Mouse (Mus musculus) left cerebral cortex, adult 2 months (tissue): ENCODE results near the gene Pck1. TPM values are rescaled to one million over a fixed set of nuclear protein-coding genes. Genes with fewer than 3 reads are reported as not detected.
A peak's percentile ranks its signal among the peaks of the same experiment; 100 is the strongest.

Experiments used
- DNase-seq, 2 experiments: peaks; one replicate each; pipeline ENCODE4 v3.0.0; 2021 to 2022; ENCODE audit warnings: low spot score in 2 of 2, mixed read lengths in 1 of 2; ENCODE audit errors: extremely low spot score in 1 of 2
- H3K27ac ChIP-seq: fragments of 200-600 bp; 2 replicates; pipeline ENCODE4 v1.8.1; 2022
- H3K4me3 ChIP-seq: fragments of 200-600 bp; 2 replicates; pipeline ENCODE4 v1.8.1; 2022
- CTCF ChIP-seq: fragments of 200-600 bp; IDR thresholded peaks from 2 replicates; pipeline ENCODE4 v1.8.1; 2022; ENCODE audit warnings: antibody characterized with exemption, mild to moderate bottlenecking, moderate library complexity
- intact Hi-C: fragments of 180-260 bp; cut with DNase I; formaldehyde crosslinking; loops from one replicate; pipeline ENCODE4 v1.15.1; 2025
- total RNA-seq, 2 experiments: library from RNA; stranded (reverse); gene quantifications; 2 replicates each; pipeline ENCODE4 v1.2.3; 2021

Gene Pck1
- total RNA-seq, 2 experiments from 2014 or later: 0.11 TPM; not detected in 1

DNA sequence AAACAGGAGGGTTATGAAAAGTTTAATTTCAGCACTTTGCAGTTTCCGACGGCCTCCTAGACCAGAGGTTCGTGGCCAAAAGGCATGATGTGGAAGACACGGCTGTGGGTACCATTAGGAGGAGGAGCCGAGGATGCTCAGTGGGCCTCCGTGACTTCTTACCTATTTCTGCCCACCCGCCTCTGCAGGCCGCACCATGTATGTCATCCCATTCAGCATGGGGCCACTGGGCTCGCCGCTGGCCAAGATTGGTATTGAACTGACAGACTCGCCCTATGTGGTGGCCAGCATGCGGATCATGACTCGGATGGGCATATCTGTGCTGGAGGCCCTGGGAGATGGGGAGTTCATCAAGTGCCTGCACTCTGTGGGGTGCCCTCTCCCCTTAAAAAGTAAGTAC lies 1.7 kb downstream of the Pck1 start:
- intact Hi-C loops: no loop called here

DNA sequence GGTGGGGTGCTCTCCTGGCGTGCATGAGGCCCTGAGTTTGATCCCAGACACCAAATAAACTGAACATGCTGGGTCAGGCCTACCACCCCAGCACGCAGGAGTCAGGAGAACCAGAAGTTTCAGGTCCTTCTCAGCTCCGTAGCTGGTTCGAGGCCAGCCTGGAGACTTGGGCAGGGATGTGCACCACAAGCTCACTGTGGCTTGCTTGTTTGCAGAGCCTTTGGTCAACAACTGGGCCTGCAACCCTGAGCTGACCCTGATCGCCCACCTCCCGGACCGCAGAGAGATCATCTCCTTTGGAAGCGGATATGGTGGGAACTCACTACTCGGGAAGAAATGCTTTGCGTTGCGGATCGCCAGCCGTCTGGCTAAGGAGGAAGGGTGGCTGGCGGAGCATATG lies 2.1 kb downstream of the Pck1 start:
- intact Hi-C loops: no loop called here
- no peak for TF ChIP-seq CTCF
- H3K27ac ChIP-seq: no peak overlapping the region
- H3K4me3 ChIP-seq: no peak overlapping the region
- DNase-seq: no peak

More for the DNA sequence above, 1.7 kb downstream of the Pck1 start:
- DNase-seq: no peak
- H3K4me3 ChIP-seq: no peak overlapping the region
- TF ChIP-seq CTCF: no peak
- H3K27ac ChIP-seq: no peak overlapping the region

DNA sequence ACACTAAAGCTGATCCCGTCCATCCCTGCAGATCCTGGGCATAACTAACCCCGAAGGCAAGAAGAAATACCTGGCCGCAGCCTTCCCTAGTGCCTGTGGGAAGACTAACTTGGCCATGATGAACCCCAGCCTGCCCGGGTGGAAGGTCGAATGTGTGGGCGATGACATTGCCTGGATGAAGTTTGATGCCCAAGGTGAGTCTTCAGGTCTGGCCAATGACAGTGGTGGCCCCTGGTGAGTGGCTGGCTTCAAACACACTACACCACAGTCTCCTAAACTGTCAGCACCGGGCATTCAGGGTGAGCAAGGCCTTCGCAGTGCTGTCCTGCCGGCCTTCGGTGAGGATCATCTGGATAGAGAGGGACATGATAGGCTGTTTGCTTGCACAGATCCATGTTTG lies 3.1 kb downstream of the Pck1 start:
- no peak for DNase-seq
- H3K4me3 ChIP-seq: no peak overlapping the region
- H3K27ac ChIP-seq: no peak overlapping the region
- intact Hi-C loops: no loop called here
- no peak for TF ChIP-seq CTCF

DNA sequence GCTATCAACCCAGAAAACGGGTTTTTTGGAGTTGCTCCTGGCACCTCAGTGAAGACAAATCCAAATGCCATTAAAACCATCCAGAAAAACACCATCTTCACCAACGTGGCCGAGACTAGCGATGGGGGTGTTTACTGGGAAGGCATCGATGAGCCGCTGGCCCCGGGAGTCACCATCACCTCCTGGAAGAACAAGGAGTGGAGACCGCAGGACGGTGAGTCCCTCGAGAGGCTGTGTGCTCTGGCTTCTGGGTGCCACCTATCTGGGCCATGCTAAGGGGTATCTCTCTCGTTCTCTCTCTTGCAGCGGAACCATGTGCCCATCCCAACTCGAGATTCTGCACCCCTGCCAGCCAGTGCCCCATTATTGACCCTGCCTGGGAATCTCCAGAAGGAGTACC lies 4.1 kb downstream of the Pck1 start:
- Histone ChIP-seq H3K27ac (no peak overlapping the region), H3K4me3 (no peak overlapping the region)
- intact Hi-C loops: no loop called here
- no peak for DNase-seq
- no peak for TF ChIP-seq CTCF

DNA sequence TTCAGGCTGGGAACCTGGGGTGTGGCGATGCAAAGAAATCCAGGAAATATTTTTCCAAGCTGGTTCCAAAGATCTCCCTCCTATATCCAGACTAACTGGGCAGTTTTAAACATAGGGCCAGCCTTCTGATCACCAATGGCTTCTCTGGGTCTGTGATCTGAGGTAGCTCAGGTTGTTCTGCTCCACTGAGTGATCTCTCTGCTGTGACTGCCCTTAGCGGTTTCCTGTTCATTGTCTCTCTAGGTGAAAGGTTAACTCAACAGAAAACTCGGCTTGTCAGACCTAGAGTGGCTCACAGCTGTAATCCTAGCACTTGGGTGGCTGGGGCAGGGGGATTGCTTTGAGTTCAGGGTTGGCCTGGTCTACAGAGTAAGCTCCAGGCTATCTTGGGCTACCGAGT lies 4.5 kb downstream of the Pck1 start:
- H3K4me3 ChIP-seq: no peak overlapping the region

DNA sequence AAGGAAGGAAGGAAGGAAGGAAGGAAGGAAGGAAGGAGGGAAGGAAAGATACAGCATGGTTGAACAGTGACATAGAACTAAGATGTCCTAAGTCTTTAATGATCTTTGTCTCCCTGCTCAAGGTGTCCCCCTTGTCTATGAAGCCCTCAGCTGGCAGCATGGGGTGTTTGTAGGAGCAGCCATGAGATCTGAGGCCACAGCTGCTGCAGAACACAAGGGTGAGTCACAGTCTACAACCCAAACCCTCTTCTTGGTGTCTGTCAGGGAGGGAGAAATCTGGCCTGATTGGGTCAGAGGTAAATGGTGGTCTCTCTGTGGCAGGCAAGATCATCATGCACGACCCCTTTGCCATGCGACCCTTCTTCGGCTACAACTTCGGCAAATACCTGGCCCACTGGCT lies 5.0 kb downstream of the Pck1 start:
- intact Hi-C loops: no loop called here
- Histone ChIP-seq H3K4me3 (no peak overlapping the region), H3K27ac (no peak overlapping the region)
- no peak for DNase-seq
- no peak for TF ChIP-seq CTCF

More for the DNA sequence above, 4.5 kb downstream of the Pck1 start:
- intact Hi-C loops: no loop called here
- no peak for DNase-seq
- TF ChIP-seq CTCF: no peak
- H3K27ac ChIP-seq: no peak overlapping the region

DNA sequence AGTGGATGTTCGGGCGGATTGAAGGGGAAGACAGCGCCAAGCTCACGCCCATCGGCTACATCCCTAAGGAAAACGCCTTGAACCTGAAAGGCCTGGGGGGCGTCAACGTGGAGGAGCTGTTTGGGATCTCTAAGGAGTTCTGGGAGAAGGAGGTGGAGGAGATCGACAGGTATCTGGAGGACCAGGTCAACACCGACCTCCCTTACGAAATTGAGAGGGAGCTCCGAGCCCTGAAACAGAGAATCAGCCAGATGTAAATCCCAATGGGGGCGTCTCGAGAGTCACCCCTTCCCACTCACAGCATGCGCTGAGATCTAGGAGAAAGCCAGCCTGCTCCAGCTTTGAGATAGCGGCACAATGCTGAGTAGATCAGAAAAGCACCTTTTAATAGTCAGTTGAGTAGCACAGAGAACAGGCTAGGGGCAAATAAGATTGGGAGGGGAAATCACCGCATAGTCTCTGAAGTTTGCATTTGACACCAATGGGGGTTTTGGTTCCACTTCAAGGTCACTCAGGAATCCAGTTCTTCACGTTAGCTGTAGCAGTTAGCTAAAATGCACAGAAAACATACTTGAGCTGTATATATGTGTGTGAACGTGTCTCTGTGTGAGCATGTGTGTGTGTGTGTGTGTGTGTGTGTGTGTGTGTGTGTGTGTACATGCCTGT lies 5.7 kb downstream of the Pck1 start:
- no peak overlapping the region for H3K4me3 ChIP-seq
- intact Hi-C loops: no loop called here
- no peak for TF ChIP-seq CTCF
- DNase-seq: no peak
- no peak overlapping the region for H3K27ac ChIP-seq

DNA sequence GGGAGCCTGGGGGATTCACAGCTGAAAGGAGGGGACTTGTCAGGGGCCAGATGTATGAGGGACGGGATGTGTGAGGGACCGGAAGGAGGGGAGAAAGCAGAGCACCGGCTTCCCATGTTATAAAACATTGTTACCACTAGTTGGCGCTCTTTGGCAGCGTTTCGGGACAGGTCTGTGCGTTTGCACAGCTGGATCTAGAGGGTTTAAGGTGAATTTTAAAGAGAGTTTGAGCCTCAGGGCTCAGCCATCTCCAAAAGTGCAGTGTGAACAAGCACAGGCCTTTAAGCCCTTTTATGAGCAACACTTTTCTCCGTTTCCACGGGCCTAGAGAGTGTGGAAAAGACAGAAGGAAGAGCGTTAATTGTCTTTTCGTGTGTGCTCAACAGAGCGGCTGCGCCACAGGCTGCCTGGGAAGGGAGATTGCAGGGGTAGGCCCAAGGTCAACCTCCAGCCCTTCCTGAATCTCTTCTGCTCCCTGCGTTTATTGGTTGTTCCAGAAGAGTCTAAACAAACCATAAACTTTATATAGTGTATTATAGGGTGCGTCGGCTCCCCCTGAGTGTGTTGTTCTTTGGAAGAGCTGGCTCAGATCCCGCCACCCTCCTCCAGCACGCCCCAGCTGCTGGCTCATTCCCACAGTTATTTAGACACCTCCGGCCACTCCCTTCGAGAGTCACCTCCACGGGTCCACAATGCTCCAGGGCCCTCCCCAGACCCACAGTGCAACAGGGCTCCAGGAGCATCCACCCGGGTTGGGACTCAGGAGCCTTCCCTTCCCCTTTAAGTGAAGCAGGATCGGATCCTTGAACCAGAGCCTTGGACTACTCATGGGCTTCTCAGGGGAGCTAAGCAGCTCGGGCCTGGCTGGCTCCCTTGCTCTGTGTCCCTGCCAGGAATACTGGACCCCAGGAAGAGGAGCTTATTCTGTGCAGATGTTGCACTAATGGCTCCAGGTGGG lies 6.8 kb downstream of the Pck1 start:
- intact Hi-C loops: loop anchor here (2.0 kb wide), 1 partner anchor 21 kb away; no protein-coding TSS in a partner anchor
- DNase-seq: peak in 1 of 2 experiments; percentile 44
- Histone ChIP-seq H3K27ac (no peak overlapping the region), H3K4me3 (no peak overlapping the region)
- peak; percentile 87 for TF ChIP-seq CTCF

DNA sequence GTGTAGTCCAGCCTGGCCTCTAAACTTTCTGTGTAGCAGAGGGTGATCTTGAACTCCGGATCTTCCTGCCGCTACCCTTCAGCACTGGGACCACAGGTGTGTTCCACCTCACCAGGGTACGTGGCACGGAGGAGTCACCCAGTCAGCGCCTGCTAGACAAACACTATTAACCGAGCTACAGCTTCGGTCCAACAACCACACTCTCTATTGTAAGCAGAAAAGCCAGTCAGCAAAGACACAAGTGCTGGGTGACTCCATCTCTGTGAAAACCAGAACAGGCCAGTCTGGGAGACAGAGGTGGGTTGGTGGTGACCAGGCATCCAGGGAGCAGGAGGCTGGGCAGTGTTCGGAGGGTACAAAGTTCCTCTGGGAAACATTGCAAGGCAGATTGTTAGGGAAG lies 10.5 kb downstream of the Pck1 start:
- no peak overlapping the region for H3K27ac ChIP-seq
- H3K4me3 ChIP-seq: no peak overlapping the region
- TF ChIP-seq CTCF: no peak
- intact Hi-C loops: no loop called here
- DNase-seq: no peak

DNA sequence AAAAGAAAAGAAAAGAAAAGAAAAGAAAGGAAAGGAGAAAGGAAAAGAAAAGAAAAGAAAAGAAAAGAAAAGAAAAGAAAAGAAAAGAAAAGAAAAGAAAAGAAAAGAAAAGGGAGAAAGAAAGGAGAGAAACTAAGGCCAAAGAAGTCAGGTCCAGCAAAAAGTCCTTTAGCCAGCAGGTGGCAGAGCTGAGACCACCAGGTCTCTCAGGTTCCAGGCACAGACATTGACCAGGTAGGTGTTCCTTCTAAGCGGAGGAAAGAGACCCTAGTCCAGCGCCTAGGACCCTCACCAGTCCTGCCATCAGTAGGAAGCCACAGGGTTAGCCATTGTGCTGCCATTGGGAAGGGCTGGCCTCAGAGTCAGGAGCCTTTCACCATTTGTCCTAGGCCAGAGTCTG lies 11.5 kb downstream of the Pck1 start:
- Histone ChIP-seq H3K27ac (no peak overlapping the region), H3K4me3 (no peak overlapping the region)
- intact Hi-C loops: no loop called here
- no peak for DNase-seq
- TF ChIP-seq CTCF: peak; percentile 64

DNA sequence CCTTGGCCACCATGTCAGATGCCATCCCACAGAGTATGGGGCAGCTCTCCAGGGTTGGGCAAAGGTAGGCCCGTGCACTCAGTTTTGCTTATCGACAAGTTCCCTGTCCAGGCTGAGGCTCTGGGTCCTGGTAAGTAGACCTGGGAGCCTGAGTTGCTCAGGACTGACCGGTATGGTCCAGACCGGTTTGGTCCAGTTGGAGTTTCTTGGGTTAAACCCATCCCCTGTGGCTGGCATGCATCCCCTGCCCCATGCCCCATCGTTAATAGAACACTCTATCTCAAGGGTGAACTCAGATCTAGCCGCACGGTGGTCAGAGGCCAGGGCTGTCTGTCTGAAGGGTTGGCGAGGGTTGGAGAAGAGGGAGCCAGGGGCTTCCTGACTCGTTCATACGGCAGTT lies 12.1 kb downstream of the Pck1 start:
- no peak overlapping the region for H3K27ac ChIP-seq
- TF ChIP-seq CTCF: no peak
- H3K4me3 ChIP-seq: no peak overlapping the region
- intact Hi-C loops: no loop called here
- DNase-seq: no peak

DNA sequence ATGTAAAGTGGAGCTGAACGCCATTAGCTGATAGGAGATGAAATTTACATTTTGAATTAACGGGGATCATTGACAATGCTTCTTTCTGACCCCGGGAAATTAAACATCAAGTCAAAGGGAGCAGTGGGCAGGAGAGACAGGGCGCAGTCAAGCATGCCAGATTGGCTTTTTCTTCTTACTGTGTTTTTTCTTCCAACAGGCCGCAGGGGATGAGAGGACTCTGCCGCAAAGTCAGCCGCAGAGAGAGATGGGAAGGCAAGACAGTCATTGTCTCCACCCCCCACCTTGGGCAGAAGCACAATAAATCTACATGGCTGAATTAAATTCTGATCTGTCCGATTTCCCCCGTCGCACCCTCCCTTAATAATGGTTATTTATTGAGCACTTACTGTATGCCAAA lies 12.5 kb downstream of the Pck1 start:
- intact Hi-C loops: no loop called here
- H3K27ac ChIP-seq: no peak overlapping the region
- no peak for DNase-seq

More for the DNA sequence above, 12.5 kb downstream of the Pck1 start:
- TF ChIP-seq CTCF: no peak
- no peak overlapping the region for H3K4me3 ChIP-seq
